Mouse (Mus musculus) liver, adult 2 months (tissue): ENCODE measurements around the gene Vill.

Source experiments
- CTCF ChIP-seq: fragments of 200-500 bp; IDR thresholded peaks from 2 replicates; pipeline ENCODE4 v1.5.1; 2011; ENCODE audit warnings: low read depth, low read length, control low read depth
- POLR2A ChIP-seq: fragments of 200-500 bp; IDR thresholded peaks from 2 replicates; pipeline ENCODE4 v1.6.1; 2011; ENCODE audit warnings: low read length, control low read depth; ENCODE audit not compliant: insufficient read depth; ENCODE audit errors: extremely low read depth

- TF ChIP-seq CTCF (no peak), POLR2A (no peak)
These were observed 19.3 kb upstream of the Vill start for GRCm38 (mm10) chr9:119033111-119033921.
